Mouse (Mus musculus) MEL (cell line): ENCODE measurements around the gene Gm20388.

Experiments used
- CTCF ChIP-seq, 3 experiments: IDR thresholded peaks in 2 of 3; conservative IDR thresholded peaks in 1 of 3; 2 replicates each; pipeline ENCODE4 v1.5.1; 2011 to 2012; ENCODE audit warnings: low read length in 3 of 3, low read depth in 2 of 3, mild to moderate bottlenecking in 2 of 3, improper control_type of control experiment in 1 of 3, inconsistent platforms in 1 of 3, mixed read lengths in 1 of 3, moderate library complexity in 1 of 3; ENCODE audit not compliant: control insufficient read depth in 1 of 3, insufficient read depth in 1 of 3, poor library complexity in 1 of 3, severe bottlenecking in 1 of 3
- E2F4 ChIP-seq: IDR thresholded peaks from 2 replicates; pipeline ENCODE4 v1.6.1; 2011; ENCODE audit warnings: low read depth, low read length, improper control_type of control experiment, borderline replicate concordance
- HCFC1 ChIP-seq: IDR thresholded peaks from 2 replicates; pipeline ENCODE4 v1.6.1; 2012; ENCODE audit warnings: low read depth, mild to moderate bottlenecking, inconsistent platforms, low read length, improper control_type of control experiment, moderate library complexity
- KAT2A ChIP-seq: conservative IDR thresholded peaks from 2 replicates; pipeline ENCODE4 v1.6.1; 2012; ENCODE audit warnings: low read depth, low read length, improper control_type of control experiment, inconsistent platforms
- MXI1 ChIP-seq: IDR thresholded peaks from 2 replicates; pipeline ENCODE4 v1.6.1; 2011; ENCODE audit warnings: mild to moderate bottlenecking, low read depth, low read length, improper control_type of control experiment
- NELFE ChIP-seq: IDR thresholded peaks from 2 replicates; pipeline ENCODE4 v1.6.1; 2011; ENCODE audit warnings: low read depth, low read length, improper control_type of control experiment
- NRF1 ChIP-seq: IDR thresholded peaks from 2 replicates; pipeline ENCODE4 v1.6.1; 2014; ENCODE audit warnings: low read depth, mild to moderate bottlenecking, inconsistent platforms, low read length, improper control_type of control experiment, moderate library complexity; ENCODE audit not compliant: poor library complexity, insufficient read depth, severe bottlenecking
- POLR2A ChIP-seq, 2 experiments: IDR thresholded peaks; 2 replicates each; pipeline ENCODE4 v1.6.1; 2011 to 2012; ENCODE audit warnings: low read length in 2 of 2, mild to moderate bottlenecking in 2 of 2, control low read depth in 1 of 2, improper control_type of control experiment in 1 of 2, low read depth in 1 of 2, moderate library complexity in 1 of 2; ENCODE audit not compliant: control insufficient read depth in 1 of 2, insufficient read depth in 1 of 2, poor library complexity in 1 of 2
- POLR2AphosphoS2 ChIP-seq: IDR thresholded peaks from 2 replicates; pipeline ENCODE4 v1.6.1; 2011; ENCODE audit warnings: low read length, improper control_type of control experiment
- SMC3 ChIP-seq: IDR thresholded peaks from 2 replicates; pipeline ENCODE4 v1.6.1; 2011; ENCODE audit warnings: low read depth, low read length, improper control_type of control experiment
- USF1 ChIP-seq: IDR thresholded peaks from 2 replicates; pipeline ENCODE4 v1.6.1; 2014; ENCODE audit warnings: low read depth, mild to moderate bottlenecking, inconsistent platforms, low read length, improper control_type of control experiment, moderate library complexity

- TF ChIP-seq NRF1 (no peak), SMC3 (no peak), HCFC1 (no peak), E2F4 (no peak), POLR2A (IDR thresholded peaks at IDR 0.05; ENCODE audit: control insufficient read depth in 1 of 2, insufficient read depth in 1 of 2, low read depth in 1 of 2, low read length in 2 of 2, poor library complexity in 1 of 2) (no peak; a peak in 1 of 4 replicates), NELFE (no peak), MXI1 (no peak), CTCF (IDR thresholded peaks at IDR 0.05 in 2 of 3, conservative IDR thresholded peaks at IDR 0.05 in 1 of 3; ENCODE audit: control insufficient read depth in 1 of 3, insufficient read depth in 1 of 3, low read depth in 2 of 3, low read length in 3 of 3, poor library complexity in 1 of 3, severe bottlenecking in 1 of 3) (no peak), KAT2A (no peak), USF1 (no peak), POLR2AphosphoS2 (no peak)
These were observed 2512.6 kb downstream of the Gm20388 start for GRCm38 (mm10) chr8:122423217-122423616.
